Mouse (Mus musculus) thymus, adult 2 months (tissue): ENCODE results near the gene Cant1.

Source experiments
- CTCF ChIP-seq: fragments of 200-500 bp; IDR thresholded peaks from 2 replicates; pipeline ENCODE4 v1.5.1; 2012; ENCODE audit warnings: mild to moderate bottlenecking, control low read depth, low read length, moderate library complexity, borderline replicate concordance; ENCODE audit not compliant: control insufficient read depth, poor library complexity, insufficient read depth; ENCODE audit errors: extremely low read depth
- POLR2A ChIP-seq: fragments of 200-500 bp; IDR thresholded peaks from 2 replicates; pipeline ENCODE4 v1.6.1; 2012; ENCODE audit warnings: mild to moderate bottlenecking, low read length, control low read depth, moderate library complexity; ENCODE audit not compliant: control insufficient read depth, poor library complexity, insufficient read depth; ENCODE audit errors: extremely low read depth

GRCm38 (mm10) chr11:118360491-118360890 is 58.4 kb downstream of the Cant1 start:
- no peak for TF ChIP-seq CTCF
- no peak for TF ChIP-seq POLR2A
